Mouse (Mus musculus): ENCODE data around the gene Abcf2. TPM values are rescaled to one million over a fixed set of nuclear protein-coding genes. Genes with fewer than 3 reads are reported as not detected.

The Abcf2 gene
- 70.2 and 80.7 TPM in 2 replicates for total RNA-seq (2014; fragmentation: Nextera tagmentation)
- 122 and 164 TPM in 2 replicates for total RNA-seq (2017)

GRCm38 (mm10) chr5:24577183-24577929 is at the start of gene Abcf2:
Gene Abcf2, minus strand, starts transcription at chr5:24577467.
- peak; percentile 95 for ATAC-seq (replicated peaks; ENCODE audit: low FRiP score, low TSS enrichment, poor library complexity, severe bottlenecking)

- no peak for ATAC-seq (replicated peaks; ENCODE audit: low FRiP score, low TSS enrichment, poor library complexity, severe bottlenecking)
Measured at GRCm38 (mm10) chr5:24624822-24625120, 47.5 kb upstream of the Abcf2 start.

DNA sequence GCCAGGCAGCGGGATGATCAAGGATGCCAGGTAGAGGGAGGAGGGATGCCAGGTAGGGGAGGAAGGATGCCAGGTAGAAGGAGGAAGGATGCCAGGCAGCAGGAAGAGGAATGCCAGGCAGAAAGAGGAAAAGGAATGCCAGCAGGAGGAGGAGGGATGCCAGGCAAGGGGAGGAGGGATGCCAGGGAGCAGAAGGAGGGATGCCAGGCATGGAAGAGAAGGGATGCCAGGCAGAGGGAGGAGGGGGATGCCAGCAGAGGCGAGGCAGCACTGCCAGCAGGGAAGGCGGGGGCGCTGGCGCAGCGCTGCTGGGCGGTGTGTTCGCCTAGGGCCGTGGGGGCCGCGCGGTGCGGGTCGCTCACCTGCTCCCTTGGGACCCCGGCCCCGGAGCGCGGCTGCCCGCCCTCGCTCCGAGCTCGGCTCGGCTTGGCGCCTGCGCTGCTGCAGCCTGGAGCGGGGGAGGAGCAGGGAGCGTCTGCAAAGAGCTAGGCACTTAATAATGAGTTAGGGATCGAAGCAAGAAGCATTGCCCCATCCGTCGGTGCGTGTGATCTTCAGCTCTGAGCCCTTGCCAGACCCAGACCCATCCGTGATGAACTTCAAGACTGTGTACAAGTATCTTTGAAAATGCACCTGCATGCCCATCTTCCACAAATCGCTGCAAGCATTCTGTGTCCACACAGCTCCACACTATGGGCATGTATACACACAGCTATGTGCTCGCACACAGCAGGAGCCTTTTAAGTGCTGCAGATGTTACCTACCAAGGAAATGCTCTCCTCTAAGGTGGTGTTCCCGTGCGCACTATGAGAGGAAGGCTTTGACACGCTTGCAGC is 46.9 kb upstream of the Abcf2 start, which contains the start of gene Smarcd3:
TSS of gene Smarcd3 (minus strand) at position 426 of the 836 bp plus-strand sequence.
- no peak for ATAC-seq (replicated peaks; ENCODE audit: low FRiP score, low TSS enrichment, poor library complexity, severe bottlenecking)

GRCm38 (mm10) chr5:24623041-24623985 is 46.0 kb upstream of the Abcf2 start:
- ATAC-seq (replicated peaks; ENCODE audit: low FRiP score, low TSS enrichment, poor library complexity, severe bottlenecking): no peak

DNA sequence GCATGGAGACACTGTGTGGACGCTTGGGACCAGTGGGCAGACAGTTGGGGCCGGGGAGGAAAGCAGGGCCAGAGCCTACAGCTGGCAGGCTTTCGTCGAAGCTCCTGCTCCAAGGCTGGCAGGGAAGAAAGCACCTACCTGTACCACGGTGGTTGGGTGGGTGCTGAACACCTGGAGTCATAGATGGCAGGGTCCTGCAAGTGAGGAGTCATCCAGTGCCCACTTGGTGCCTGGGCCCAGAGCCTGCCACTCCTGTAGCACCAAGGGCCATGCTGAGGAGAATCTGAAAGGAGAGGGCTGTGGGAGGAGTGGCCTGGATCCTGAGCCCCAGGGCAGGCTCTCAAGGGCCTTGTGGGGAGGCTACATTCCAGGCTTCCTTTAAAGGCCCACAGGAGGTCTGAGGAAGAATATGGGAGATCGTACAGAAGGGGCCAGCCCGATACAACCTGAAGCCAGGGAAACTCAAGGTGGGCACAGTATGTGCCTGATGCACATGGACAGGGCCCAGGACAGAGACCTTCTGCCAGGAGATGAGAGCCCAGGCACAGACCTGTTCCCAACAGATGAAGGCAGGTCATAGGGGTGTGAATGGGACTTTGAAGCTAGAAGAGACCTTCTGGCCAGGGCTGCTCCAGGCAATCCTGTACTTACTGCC is 45.2 kb upstream of the Abcf2 start:
- no peak for ATAC-seq (replicated peaks; ENCODE audit: low FRiP score, low TSS enrichment, poor library complexity, severe bottlenecking)

GRCm38 (mm10) chr5:24620626-24621025 is 43.4 kb upstream of the Abcf2 start:
- no peak for ATAC-seq (replicated peaks; ENCODE audit: low FRiP score, low TSS enrichment, poor library complexity, severe bottlenecking)

DNA sequence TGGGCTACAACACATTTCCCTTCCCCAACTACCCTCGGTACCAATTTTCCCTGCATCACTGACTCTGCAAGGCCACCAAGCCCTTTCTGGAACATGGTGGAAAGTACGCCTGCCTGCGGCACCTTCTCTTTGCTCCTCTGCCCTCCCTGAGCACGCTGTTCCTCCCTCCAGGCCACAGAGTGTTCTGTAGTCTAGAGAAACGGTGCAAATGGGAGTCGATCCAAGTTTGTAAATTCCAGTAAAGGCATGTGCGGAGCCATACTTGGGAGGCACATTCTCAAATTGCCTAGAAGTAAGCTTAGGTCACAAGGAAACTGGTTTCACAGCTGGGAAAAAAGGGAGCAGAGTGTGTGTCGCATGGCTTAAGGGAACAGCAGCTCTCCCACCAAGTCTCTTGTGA is 42.8 kb upstream of the Abcf2 start:
- ATAC-seq (replicated peaks; ENCODE audit: low FRiP score, low TSS enrichment, poor library complexity, severe bottlenecking): no peak

- no peak for ATAC-seq (replicated peaks; ENCODE audit: low FRiP score, low TSS enrichment, poor library complexity, severe bottlenecking)
Measured at GRCm38 (mm10) chr5:24618921-24619320, 41.7 kb upstream of the Abcf2 start.

- ATAC-seq (replicated peaks; ENCODE audit: low FRiP score, low TSS enrichment, poor library complexity, severe bottlenecking): no peak
Measured at GRCm38 (mm10) chr5:24615097-24615496, 37.8 kb upstream of the Abcf2 start.

- no peak for ATAC-seq (replicated peaks; ENCODE audit: low FRiP score, low TSS enrichment, poor library complexity, severe bottlenecking)
Measured at GRCm38 (mm10) chr5:24612302-24612649, 35.0 kb upstream of the Abcf2 start.

- ATAC-seq (replicated peaks; ENCODE audit: low FRiP score, low TSS enrichment, poor library complexity, severe bottlenecking): no peak
Measured at GRCm38 (mm10) chr5:24611366-24612301, 34.4 kb upstream of the Abcf2 start.

- no peak for ATAC-seq (replicated peaks; ENCODE audit: low FRiP score, low TSS enrichment, poor library complexity, severe bottlenecking)
Measured at GRCm38 (mm10) chr5:24609388-24609787, 32.1 kb upstream of the Abcf2 start.

DNA sequence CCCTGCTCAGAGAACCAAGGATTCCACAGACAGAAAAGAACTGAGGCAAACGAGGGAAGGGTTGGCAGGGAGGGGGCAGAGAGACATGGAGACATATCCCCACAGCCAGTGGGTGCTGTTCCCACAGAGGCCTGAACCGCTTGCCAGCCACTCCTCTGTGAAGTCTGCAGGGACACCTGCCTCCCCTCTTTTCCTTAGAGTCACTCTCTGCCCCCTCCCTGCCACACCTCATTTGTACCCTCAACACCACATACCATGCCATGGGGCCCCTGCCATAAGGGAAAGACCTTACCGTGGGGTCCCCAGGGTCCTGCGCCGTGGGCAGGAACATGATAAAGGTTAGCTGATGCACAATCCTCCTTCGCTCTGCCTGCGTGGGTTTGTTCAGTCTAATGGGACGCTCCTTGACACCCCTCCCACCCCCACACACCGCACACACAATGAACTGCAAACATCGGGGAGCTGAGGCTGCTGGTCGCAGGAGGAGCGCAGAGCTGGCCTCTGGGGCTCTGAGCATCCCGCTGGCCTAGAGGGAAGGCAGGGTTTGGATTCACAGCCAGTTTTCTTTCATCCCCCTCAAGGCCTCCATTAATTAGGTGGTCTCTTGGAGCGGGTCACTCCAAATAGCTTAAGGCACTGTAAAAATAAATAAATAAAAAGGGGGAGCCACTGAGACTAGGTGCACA is 28.9 kb upstream of the Abcf2 start:
- no peak for ATAC-seq (replicated peaks; ENCODE audit: low FRiP score, low TSS enrichment, poor library complexity, severe bottlenecking)

DNA sequence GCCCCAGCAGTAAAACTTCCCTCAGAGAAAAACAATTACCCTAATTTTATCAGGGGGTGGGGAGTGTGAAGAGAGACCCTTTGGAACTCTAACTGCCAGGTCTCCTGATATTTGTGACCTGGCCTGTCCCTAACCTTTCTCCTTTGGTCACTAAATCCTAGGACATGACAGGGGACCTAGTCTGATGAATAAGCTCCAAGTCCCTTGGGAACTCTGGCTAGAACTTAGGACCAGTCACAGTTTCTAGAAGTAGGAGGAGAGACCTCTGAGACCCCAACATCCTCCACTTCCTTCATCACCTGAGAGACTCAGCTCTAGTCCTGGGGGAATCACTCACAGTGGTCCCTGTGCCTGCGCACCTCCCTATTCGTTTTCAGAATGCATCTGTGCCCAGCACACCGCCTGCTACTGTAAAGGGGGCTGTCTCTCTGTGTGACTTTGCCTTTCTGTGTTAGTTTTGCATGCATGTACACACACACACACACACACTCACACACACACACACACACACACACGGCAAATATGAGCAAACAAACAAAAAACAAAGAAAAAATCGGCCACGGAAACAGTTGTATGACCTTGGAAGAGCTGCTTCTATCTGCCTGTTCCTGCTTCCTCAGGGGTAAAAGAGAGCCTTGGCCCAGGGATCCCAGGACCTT is 28.2 kb upstream of the Abcf2 start:
- no peak for ATAC-seq (replicated peaks; ENCODE audit: low FRiP score, low TSS enrichment, poor library complexity, severe bottlenecking)

- no peak for ATAC-seq (replicated peaks; ENCODE audit: low FRiP score, low TSS enrichment, poor library complexity, severe bottlenecking)
Measured at GRCm38 (mm10) chr5:24604656-24605100, 27.4 kb upstream of the Abcf2 start.

DNA sequence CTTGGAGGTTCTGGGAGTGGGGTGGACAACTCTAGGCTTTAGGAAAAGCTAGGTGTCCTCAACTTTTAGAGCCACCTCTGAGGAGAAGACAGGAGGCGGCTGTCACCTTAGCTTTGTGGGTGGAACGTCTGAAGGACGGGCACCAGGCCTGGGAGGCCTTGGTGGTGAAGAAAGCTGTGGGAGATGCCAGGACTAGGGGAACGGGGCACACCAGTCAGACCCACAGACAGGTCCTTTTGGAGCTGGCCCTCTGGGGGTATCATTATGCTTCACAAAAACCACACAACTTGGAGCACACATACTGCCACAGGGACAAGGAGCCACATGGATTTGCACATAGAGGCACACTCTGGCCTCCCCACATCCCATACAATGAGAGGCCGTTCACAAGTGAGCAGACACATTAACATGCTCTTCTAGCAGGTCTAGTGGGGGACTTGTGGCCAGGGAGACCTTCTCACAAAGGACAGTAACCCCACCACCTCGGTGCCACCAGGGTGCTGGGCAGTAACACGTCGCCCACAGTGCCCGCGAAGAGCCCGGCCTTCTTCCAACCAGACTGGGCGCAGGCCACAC is 26.9 kb upstream of the Abcf2 start:
- ATAC-seq (replicated peaks; ENCODE audit: low FRiP score, low TSS enrichment, poor library complexity, severe bottlenecking): no peak
